Mouse (Mus musculus): ENCODE results near the gene Ero1lb. TPM values are rescaled to one million over a fixed set of nuclear protein-coding genes. Genes with fewer than 3 reads are reported as not detected.
"Not testable (repeated sequence)": the region's sequence is repeated elsewhere in the genome, so short reads cannot be mapped to it uniquely, and the experiment has no call there.

Gene Ero1lb
- polyA plus RNA-seq, 1 experiment from 2014 or later, result 14.0 TPM

DNA sequence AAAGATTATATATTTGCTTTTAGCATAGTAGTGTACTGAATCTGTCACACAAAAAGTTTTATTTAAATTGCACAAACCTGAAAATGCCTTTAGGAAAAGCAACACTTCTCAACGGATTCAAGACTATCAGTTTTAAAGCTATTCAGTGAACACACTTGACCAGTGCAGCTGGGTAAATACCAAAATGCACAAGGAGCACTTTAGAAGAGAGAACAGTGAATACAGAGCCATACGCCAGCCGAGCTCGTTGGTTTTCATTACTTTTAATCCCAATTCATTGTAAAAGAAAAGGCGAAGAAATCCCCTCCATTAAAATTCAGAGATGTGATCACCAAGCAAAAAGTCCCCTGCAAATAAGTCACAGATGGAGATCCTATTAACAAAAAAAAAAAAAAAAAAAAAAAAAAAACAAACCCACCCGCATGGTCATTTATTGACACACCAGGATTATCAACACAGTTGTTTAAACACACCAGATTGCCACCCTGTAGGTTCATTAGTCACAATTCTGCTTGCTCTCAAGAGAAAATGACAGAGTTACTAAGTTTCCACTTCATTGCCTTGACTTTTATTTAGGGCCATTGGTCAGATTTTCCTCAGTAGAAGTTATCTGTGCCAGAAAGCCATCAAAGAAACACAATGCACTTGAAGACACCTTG, 6.1 kb upstream of the Ero1lb start:
- no peaks in the 10 kb centered on the region for H3K36me3 ChIP-seq (ENCODE audit: inconsistent target)
- H3K79me2 ChIP-seq (ENCODE audit: inconsistent target), result no peaks in the 10 kb centered on the region
- WGBS (ENCODE audit: missing documents), result 100% methylated on average over 5 of the region's 6 CpGs
- H3K4me3 ChIP-seq (ENCODE audit: inconsistent target), result no peak overlapping the region
- no peak overlapping the region for H3K27ac ChIP-seq

DNA sequence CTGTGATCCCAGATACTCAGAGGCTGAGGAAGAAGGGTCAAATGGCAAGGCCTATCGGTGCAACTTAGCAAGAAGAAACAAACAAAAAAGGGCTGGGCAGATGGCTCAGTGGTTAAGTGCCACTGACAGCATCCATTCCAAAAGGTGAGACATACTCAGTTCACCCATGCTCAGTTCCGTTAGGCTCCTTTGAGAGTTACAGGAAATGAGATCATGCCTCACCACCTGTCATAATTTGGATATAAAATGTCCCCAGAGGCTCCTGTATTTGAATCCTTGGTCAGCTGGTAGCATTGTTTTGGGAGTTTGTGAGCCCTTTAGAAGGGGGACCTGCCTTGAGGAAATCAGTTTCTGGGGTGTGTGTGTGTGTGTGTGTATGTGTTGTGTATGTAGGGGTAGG, 3.9 kb upstream of the Ero1lb start:
- no peak overlapping the region for H3K27ac ChIP-seq
- WGBS (ENCODE audit: missing documents), result 82% methylated on average over 2 of the region's 2 CpGs

DNA sequence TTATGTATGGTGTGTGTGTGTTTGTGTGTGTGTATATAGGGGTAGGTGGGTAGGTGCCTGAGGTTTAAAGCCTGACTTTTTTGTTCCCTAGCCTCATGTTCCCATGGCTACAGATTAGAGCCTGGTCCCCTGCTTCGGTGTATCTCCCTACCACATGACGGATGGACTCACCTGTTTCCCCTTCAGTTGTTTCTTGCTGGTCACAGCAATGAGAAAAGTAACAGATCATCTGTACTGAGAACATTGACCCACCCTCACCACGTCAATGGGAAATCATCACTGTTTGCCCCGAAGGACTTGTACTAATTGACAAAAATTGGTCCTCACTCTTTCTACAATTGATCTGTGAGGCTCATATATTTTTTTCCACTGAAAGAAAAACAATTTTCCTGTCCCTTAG, 3.4 kb upstream of the Ero1lb start:
- Histone ChIP-seq H3K36me3 (ENCODE audit: inconsistent target) (no peaks in the 10 kb centered on the region), H3K27ac (no peak overlapping the region), H3K4me3 (ENCODE audit: inconsistent target) (no peak overlapping the region), H3K79me2 (ENCODE audit: inconsistent target) (peaks cover 12% of the 10 kb centered on the region)
- 98% methylated on average over 4 of the region's 4 CpGs for WGBS (ENCODE audit: missing documents)

More for the DNA sequence above, 3.9 kb upstream of the Ero1lb start:
- Histone ChIP-seq H3K36me3 (ENCODE audit: inconsistent target) (no peaks in the 10 kb centered on the region), H3K79me2 (ENCODE audit: inconsistent target) (peaks cover 6% of the 10 kb centered on the region), H3K4me3 (ENCODE audit: inconsistent target) (no peak overlapping the region)

DNA sequence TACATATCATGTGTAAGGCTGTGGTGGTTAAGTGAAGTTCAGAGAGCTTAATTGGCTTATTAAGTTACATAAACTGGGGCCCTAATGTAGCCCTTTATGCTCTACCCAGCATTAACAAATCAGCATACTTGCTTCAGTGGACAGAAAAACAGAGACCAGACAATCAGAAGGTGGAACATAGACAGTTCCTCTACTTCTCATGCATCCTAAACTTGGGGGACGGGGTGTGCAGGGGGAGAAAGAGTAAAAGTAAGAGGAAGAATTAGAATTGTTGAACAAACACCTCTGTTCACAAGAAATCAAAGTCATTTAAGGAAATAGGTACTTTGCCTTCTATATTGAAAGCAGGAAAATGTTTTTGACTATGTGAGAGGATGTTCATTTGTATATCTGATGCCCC, 2.3 kb downstream of the Ero1lb start:
- WGBS (ENCODE audit: missing documents), result no CpG with 5 or more reads among the region's 1 CpGs
- H3K27ac ChIP-seq, result no peak overlapping the region
- H3K4me3 ChIP-seq (ENCODE audit: inconsistent target), result no peak overlapping the region
- H3K79me2 ChIP-seq (ENCODE audit: inconsistent target), result peaks cover 63% of the 10 kb centered on the region
- H3K36me3 ChIP-seq (ENCODE audit: inconsistent target), result no peaks in the 10 kb centered on the region

DNA sequence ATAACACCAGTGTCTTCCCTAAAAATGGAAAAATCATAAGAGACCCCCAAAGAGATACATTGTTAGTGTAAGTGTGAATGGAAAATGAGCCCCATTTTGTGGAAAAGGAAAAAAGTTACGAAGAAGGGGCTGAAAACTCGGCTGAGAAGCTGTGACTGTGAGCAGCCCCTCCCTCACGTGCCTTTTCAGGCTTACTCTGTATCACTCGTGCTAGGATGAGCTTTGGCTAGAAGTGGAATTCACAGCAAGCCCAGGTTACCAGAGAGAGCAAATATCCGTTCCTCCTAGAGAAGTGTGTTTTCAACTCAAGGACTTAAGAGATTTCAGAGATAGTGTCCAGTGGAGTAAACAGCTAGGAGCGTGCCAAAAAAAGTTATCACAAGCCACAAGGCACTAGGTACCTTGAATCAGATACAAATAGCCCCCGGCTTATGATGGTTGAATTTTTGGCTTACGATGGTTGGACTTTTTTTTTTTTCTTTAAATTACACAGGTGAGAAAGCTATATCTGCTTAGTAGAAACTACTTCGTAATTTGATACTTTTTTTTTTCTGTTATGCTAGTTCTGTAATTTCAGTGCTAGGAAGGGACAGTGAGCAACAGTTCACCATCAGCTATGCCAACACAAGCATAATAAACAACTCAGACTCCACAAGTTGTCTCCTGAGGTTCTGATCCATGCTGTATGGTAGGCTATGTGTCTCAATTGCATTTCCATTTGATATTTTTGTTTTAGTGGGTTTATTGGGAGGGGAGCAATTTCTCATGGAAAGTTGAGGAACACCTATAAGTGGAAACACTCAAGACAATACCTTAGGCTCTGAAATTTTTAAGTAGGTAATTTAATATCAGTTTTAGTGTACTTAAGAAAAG, 3.2 kb downstream of the Ero1lb start:
- WGBS (ENCODE audit: missing documents), result 94% methylated on average over 9 of the region's 9 CpGs
- Histone ChIP-seq H3K4me3 (ENCODE audit: inconsistent target) (no peak overlapping the region), H3K36me3 (ENCODE audit: inconsistent target) (no peaks in the 10 kb centered on the region), H3K79me2 (ENCODE audit: inconsistent target) (peaks cover 72% of the 10 kb centered on the region), H3K27ac (peak overlapping the region; percentile 32)

DNA sequence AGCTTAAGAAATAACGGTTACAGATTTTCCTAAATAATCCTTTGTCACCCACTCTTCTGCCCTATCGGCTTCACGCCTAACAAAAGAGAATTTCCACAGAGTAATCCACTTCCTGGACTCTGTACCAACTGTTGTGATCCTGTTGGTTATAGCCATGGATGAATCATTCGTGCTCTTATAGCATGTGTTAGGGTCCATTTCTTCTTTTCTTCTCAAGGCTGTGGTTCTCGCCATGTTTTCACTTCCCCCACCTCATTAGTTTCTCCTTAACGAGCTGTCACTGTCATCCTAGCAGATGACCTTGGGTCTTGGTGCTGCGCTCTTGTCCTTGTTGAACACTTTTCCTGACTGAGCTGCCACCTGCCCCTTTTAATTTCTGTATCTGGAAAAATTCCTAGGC, 4.1 kb downstream of the Ero1lb start:
- Histone ChIP-seq H3K27ac (peak overlapping the region; percentile 32), H3K79me2 (ENCODE audit: inconsistent target) (peaks cover 80% of the 10 kb centered on the region), H3K36me3 (ENCODE audit: inconsistent target) (no peaks in the 10 kb centered on the region), H3K4me3 (ENCODE audit: inconsistent target) (no peak overlapping the region)
- WGBS (ENCODE audit: missing documents), result 13% methylated on average over 7 of the region's 7 CpGs

DNA sequence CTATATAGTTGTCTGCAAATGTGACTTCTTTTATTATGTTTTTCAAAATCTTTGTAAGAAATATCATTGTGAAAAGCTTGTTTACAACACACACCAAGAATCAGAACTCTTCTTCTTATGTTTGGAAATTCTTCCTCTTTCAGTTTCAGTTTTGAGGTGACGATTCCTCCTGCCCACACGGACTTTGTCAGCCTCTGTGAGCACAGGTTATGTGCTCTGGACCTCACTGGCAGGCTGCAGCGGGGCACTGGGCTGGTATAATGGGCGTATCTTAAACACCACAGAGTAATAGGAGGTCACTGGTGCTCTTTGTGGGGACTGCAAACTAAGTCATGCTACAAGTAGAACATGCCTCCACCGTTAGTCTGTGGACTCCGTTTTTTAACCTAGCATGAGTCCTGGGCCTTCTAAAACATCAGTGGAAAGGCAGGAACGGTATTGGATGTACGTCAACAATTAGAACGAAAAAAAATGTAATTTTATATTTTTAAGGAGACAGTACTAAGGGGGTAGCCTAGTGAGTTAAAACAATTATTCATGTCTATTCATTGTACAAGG, 9.4 kb downstream of the Ero1lb start:
- WGBS (ENCODE audit: missing documents), result 22% methylated on average over 9 of the region's 9 CpGs
- peaks cover 45% of the 10 kb centered on the region for H3K79me2 ChIP-seq (ENCODE audit: inconsistent target)
- peak overlapping the region; percentile 27 for H3K27ac ChIP-seq
- H3K4me3 ChIP-seq (ENCODE audit: inconsistent target), result peak overlapping the region; percentile 30
- H3K36me3 ChIP-seq (ENCODE audit: inconsistent target), result no peaks in the 10 kb centered on the region

DNA sequence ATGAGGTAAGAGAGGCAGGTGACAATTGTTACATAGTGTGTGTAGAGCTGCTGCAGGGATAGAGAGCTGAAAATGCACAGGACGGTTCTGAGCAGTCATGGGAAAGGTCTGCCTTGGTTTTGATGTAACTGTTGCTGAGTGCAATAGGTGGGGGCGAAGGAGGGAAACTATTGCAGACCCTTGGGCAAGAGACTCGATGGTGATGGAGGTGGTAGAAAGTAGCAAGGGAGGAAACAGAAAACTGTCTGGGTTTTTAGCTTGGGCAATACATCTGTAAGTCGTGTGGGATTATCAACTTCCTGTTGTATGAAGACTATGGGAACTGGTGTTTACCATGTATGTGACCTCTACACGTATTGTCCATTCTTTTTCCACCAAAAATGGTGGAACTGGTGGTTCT, 12.5 kb downstream of the Ero1lb start:
- Histone ChIP-seq H3K79me2 (ENCODE audit: inconsistent target) (peaks cover 14% of the 10 kb centered on the region), H3K4me3 (ENCODE audit: inconsistent target) (no peak overlapping the region), H3K36me3 (ENCODE audit: inconsistent target) (no peaks in the 10 kb centered on the region), H3K27ac (no peak overlapping the region)
- 50% methylated on average over 5 of the region's 5 CpGs for WGBS (ENCODE audit: missing documents)

DNA sequence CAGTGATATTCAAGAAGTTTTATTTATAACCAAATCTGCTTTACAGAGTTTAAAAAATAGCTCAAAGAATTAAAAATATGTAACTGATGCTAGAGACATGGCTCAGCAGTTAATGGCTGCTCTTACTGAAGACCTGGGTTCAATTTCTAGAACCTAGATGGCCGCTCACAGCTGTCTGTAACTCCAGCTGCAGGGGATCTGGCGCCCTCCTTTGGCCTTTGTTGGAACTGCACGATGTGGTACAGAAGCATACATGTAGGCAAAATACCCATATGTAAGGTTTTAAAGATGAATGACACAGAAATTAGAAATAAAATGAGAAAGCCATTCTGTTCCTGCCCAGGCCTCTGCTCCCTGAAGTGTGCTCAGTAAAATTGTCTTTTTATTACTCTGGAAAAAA, 23.3 kb downstream of the Ero1lb start:
- H3K27ac ChIP-seq, result no peak overlapping the region
- no peak overlapping the region for H3K4me3 ChIP-seq (ENCODE audit: inconsistent target)
- 21% methylated on average over 3 of the region's 3 CpGs for WGBS (ENCODE audit: missing documents)
- peaks cover 1% of the 10 kb centered on the region; the same call in 1 of the 2 replicates for H3K36me3 ChIP-seq (ENCODE audit: inconsistent target)
- no peaks in the 10 kb centered on the region for H3K79me2 ChIP-seq (ENCODE audit: inconsistent target)

DNA sequence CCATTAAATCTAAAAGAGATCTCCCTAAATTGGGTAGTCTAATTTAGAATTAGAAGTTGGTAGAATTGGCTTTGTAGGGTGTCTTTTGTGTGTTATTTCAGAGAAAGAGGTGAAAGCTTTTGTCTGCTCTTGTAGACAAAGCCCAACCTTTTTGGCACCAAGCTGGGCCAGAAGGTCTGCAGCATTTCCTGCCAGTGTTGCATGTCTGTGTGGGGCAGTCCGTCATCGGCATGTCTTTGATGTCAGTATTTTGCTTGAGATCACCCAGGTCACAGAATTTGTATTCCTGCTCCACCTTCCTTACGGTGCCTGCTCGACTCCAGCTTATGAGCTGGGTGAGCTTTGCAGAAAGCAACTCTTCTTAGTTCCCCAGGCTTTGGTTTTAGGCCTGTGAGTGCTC, 31.4 kb downstream of the Ero1lb start:
- not testable (repeated sequence) for H3K27ac ChIP-seq; H3K79me2 ChIP-seq (ENCODE audit: inconsistent target); H3K36me3 ChIP-seq (ENCODE audit: inconsistent target); H3K4me3 ChIP-seq (ENCODE audit: inconsistent target)
- 92% methylated on average over 2 of the region's 4 CpGs for WGBS (ENCODE audit: missing documents)

DNA sequence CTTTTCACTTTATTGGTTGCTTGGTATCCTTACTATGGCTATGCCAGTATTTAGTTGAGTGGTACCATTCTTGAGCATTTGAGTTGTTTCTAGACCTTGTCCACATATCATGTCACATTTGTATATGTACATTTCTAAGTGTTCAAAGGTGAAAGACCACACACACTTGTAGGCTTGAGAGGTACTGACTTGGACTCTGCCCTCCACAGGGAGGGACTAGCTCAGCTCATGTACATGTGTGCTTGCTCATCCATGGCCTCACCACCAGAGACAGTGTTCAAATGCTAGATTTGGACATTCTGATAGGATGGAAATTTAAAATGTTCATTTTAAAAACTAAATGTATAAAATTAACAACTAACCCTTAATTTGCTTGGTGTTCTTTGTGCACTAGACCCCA, 44.5 kb downstream of the Ero1lb start:
- not testable (repeated sequence) for H3K27ac ChIP-seq; H3K4me3 ChIP-seq (ENCODE audit: inconsistent target); H3K79me2 ChIP-seq (ENCODE audit: inconsistent target)
- peaks cover 22% of the 10 kb centered on the region for H3K36me3 ChIP-seq (ENCODE audit: inconsistent target)

DNA sequence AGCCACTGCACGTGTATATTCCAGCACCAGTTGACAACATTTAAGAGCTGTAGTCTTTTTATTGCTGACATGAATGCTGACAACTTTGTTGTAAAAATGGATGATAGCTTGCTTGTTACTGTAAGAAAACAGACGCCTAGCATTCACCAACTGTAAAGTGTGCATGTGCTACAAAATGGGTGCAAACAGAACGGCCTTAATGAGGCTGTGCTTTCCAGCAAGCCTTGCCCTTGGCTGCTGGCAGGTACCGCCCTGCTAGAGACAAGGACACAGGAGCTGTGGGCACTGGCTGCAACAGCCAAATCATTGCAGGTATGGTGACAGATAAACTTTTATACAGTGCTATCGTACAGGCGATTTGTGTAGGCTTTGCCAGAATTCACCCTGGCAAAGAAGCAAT, 48.4 kb downstream of the Ero1lb start:
- WGBS (ENCODE audit: missing documents), result 100% methylated on average over 2 of the region's 6 CpGs
- not testable (repeated sequence) for H3K4me3 ChIP-seq (ENCODE audit: inconsistent target); H3K27ac ChIP-seq; H3K79me2 ChIP-seq (ENCODE audit: inconsistent target)
- peaks cover 28% of the 10 kb centered on the region for H3K36me3 ChIP-seq (ENCODE audit: inconsistent target)

DNA sequence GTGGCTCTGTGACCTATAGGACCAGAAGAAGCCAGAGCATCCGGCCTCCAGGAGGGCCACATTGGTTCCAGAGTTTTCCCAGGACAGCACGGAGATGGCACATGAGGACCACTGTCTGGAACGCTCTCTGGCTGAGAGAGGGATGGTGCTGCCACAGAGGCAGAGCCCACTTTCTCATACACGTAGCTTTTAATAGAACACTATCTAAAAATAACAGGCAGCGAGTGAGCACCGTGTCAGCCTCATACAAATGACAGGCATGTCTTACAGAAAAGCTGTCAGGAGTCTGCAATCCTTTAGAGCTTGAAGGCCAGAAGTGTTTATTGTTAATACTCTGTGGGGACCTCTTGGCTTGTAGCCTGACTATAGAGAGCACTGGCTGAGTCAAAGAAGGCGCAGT, 48.9 kb downstream of the Ero1lb start:
- peaks cover 34% of the 10 kb centered on the region for H3K36me3 ChIP-seq (ENCODE audit: inconsistent target)
- H3K79me2 ChIP-seq (ENCODE audit: inconsistent target); H3K27ac ChIP-seq; H3K4me3 ChIP-seq (ENCODE audit: inconsistent target): not testable (repeated sequence)
- 85% methylated on average over 6 of the region's 7 CpGs for WGBS (ENCODE audit: missing documents)

DNA sequence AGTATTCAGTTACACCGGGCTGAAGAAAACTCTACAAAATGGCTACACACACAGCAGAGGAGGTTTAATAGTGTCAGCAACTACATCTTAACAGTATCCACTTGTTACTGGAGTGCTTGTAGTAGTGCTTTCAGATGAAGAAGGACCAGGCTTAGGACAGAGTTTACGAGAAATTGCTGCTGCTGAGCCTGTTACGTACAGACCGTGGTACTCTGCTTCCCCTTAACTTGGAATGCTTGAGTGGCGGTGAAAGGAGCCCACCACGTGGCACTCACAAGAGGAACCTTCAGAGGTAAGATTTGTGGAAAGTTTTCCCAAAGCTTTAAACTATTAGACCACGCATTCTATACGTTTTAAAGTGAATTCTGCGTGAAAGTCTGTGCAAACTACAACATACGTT, 49.3 kb downstream of the Ero1lb start:
- WGBS (ENCODE audit: missing documents), result 92% methylated on average over 9 of the region's 10 CpGs
- peaks cover 38% of the 10 kb centered on the region for H3K36me3 ChIP-seq (ENCODE audit: inconsistent target)
- not testable (repeated sequence) for H3K4me3 ChIP-seq (ENCODE audit: inconsistent target); H3K79me2 ChIP-seq (ENCODE audit: inconsistent target); H3K27ac ChIP-seq

DNA sequence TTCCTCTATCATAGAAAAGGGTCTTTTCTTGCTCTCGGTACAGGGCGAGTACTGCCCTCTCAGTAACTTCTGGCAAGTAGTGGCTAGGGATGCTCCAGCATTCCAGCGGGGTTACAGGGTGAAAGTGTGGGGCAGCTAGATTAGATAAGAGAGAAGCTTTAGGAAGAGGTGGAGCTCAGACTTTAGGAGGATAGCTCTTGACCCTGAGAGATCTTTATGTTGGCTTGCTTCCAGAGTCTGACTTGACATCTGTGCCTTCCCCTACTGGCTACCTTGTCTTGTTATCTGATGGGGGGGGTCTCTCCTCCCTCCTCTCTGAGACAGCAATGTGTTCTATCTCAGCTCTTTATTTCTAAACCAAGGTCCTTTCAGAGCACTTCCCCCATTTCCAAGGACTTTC, 50.8 kb downstream of the Ero1lb start:
- H3K79me2 ChIP-seq (ENCODE audit: inconsistent target); H3K27ac ChIP-seq; H3K4me3 ChIP-seq (ENCODE audit: inconsistent target): not testable (repeated sequence)
- WGBS (ENCODE audit: missing documents), result 97% methylated on average over 3 of the region's 3 CpGs
- H3K36me3 ChIP-seq (ENCODE audit: inconsistent target), result peaks cover 53% of the 10 kb centered on the region

Data from macrophage (primary cell).